Mouse (Mus musculus): Measurements from ENCODE around the gene Acot8. TPM values are rescaled to one million over a fixed set of nuclear protein-coding genes. Genes with fewer than 3 reads are reported as not detected.
"Not testable (repeated sequence)": the region's sequence is repeated elsewhere in the genome, so short reads cannot be mapped to it uniquely, and the experiment has no call there.

Acot8 gene
- polyA plus RNA-seq, 1 experiment from 2014 or later, result 24.1 TPM

DNA sequence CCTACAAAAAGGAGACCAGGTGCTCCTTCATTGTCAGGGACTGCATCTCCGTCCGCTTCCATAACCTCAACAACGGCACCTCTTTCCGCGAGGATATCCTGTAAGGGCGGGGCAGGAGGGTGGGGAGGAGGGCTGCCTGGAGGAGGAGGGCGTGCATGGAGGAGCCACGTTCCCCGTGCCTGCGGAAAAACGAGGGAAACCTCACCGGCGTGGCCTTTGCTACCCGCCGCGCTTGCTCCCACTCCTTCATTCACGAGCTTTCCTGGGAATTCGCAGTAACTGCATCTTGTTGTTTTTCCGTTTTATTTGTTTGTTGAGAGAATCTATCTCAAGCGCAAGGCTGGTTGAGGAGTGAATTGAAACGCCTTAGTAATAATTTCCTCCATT lies 643 bp upstream of the Acot8 start:
- no peaks in the 10 kb centered on the region for H3K27me3 ChIP-seq (replicated peaks)

DNA sequence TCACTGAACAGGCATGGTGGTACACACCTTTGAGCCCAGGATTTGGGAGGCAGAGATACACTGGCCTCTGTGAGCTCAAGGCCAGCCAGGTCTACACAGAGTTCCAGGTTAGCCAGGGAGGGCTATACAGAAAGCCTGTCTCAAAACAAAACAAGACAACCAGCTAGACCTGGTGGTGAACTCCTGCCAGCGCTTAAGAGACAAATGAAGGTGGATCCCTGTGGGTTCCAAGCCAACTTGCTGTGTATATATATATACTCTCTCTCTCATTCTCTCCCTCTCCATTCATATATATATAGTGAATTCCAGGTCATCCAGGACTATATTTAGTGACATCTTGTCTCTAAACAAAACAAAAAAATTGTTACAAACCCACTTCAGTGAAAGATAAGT lies 765 bp downstream of the Acot8 start:
- Histone ChIP-seq H3K27ac (replicated peaks) (peak overlapping the region; percentile 89; the same call in 1 of the 2 replicates), H3K9ac (replicated peaks) (peak overlapping the region; percentile 76), H3K4me3 (replicated peaks) (peak overlapping the region; percentile 96), H3K36me3 (peaks cover 16% of the 10 kb centered on the region), H3K27me3 (replicated peaks) (no peaks in the 10 kb centered on the region), H3K4me2 (peak overlapping the region; percentile 67), H3K4me1 (peaks cover 47% of the 10 kb centered on the region), H3K9me3 (replicated peaks) (no peaks in the 10 kb centered on the region)
- ATAC-seq (ENCODE audit: low FRiP score), result no peak
- WGBS, result 63% methylated on average over 1 of the region's 1 CpGs

More for the DNA sequence above, 643 bp upstream of the Acot8 start:
- WGBS, result under 1% methylated on average over 21 of the region's 21 CpGs
- Histone ChIP-seq H3K4me3 (replicated peaks) (peak overlapping the region; percentile 96), H3K9ac (replicated peaks) (peak overlapping the region; percentile 86), H3K4me1 (peaks cover 47% of the 10 kb centered on the region), H3K9me3 (replicated peaks) (no peaks in the 10 kb centered on the region), H3K27ac (replicated peaks) (peak overlapping the region; percentile 91), H3K4me2 (peak overlapping the region; percentile 82), H3K36me3 (peaks cover 16% of the 10 kb centered on the region)
- peak; percentile 43 for ATAC-seq (ENCODE audit: low FRiP score)

DNA sequence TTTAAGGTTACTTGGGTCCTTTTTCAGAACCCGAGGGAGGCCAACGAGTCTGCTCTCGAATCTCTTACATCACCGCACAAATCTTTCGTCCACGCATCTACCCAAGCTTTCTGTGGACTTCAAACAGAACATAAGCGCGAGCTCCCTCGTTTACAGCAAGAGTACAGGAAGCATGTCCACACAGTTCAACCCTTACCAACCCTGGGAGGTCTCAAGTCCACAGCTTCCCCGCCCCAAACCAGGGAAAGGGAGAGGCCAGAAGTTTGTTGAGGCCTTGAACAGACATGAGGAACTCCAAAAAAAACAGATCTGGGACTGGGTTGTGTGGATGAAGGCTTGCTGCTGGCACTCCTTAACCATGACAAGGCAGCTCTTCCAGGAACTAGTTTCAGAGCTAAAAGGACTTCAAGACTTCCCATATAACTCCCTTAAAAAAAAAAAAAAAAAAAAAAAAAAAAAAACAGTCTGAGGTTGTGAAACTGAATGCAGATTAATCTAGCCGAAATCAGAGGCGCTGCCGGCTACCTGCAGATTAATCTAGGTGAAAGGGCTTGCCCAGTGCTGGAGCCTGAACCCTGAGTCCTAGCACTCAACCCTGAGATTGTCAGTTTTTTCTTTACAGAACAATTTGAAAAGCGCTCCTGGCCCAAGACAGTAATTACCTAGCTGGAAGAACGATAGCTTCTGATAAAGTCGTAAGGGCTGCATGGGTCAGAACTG lies 1.3 kb downstream of the Acot8 start:
- peaks cover 47% of the 10 kb centered on the region for H3K4me1 ChIP-seq
- peak overlapping the region; percentile 96 for H3K4me3 ChIP-seq (replicated peaks)
- H3K36me3 ChIP-seq, result peaks cover 13% of the 10 kb centered on the region; the same call in 1 of the 2 replicates
- peak overlapping the region; percentile 67 for H3K4me2 ChIP-seq
- no peak for ATAC-seq (ENCODE audit: low FRiP score)
- H3K9ac ChIP-seq (replicated peaks), result peak overlapping the region; percentile 76; the same call in 1 of the 2 replicates
- no peaks in the 10 kb centered on the region for H3K27me3 ChIP-seq (replicated peaks)
- no peaks in the 10 kb centered on the region for H3K9me3 ChIP-seq (replicated peaks)
- H3K27ac ChIP-seq (replicated peaks), result no peak overlapping the region
- WGBS, result 95% methylated on average over 16 of the region's 16 CpGs

DNA sequence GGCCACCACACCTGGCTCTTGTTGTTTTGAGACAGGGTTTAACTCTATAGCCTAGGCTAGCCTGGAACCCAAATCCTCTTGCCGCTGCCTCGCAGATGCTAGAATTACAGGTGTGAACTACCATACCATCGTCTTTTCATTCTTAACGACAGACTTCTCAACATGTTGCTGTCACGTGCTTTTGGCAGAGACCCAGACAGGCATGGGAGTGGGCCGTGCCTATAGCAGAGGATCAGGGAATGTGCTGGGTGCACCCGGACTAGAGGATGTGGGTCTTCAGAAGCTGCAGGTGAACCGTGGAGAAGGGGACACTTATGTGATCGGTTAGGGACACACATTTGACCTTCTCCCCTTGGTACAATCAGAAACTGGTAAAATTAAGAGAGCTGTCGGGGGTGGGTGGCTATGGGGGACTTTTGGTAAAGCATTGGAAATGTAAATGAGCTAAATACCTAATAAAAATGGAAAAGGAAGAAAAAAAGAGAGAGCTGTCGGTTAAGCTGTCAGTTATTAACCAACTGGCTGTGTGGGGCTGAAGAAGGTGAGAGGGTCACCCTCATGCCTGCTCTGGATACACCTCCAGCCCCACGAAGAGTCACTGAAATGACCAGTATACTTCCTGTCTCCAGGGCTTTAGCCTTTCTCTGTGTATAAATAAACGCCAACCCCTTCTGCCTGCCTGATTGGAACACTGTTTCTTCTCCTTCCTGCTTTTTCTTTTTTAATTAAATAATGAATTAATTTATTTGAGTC lies 4.3 kb downstream of the Acot8 start:
- Histone ChIP-seq H3K36me3 (peaks cover 38% of the 10 kb centered on the region), H3K27ac (replicated peaks) (no peak overlapping the region), H3K4me1 (peaks cover 23% of the 10 kb centered on the region), H3K9me3 (replicated peaks) (no peaks in the 10 kb centered on the region), H3K4me3 (replicated peaks) (no peak overlapping the region), H3K27me3 (replicated peaks) (no peaks in the 10 kb centered on the region), H3K4me2 (no peak overlapping the region), H3K9ac (replicated peaks) (no peak overlapping the region)
- WGBS, result 95% methylated on average over 13 of the region's 13 CpGs
- ATAC-seq (ENCODE audit: low FRiP score), result no peak

DNA sequence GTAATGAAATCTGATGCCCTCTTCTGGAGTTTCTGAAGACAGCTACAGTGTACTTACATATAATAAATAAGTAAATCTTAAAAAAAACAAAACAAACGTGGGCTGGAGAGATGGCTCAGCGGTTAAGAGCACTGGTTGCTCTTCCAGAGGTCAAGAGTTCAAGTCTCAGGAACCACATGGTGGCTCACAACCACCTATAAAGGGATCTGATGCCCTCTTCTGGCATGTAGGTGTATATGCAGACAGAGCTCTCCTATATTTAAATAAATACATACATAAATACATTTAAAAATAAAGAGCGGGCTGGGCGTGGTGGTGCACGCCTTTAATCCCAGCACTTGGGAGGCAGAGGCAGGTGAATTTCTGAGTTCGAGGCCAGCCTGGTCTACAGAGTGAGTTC lies 6.1 kb downstream of the Acot8 start:
- not testable (repeated sequence) for H3K27me3 ChIP-seq (replicated peaks); H3K4me2 ChIP-seq; H3K27ac ChIP-seq (replicated peaks); H3K4me3 ChIP-seq (replicated peaks); H3K9me3 ChIP-seq (replicated peaks); ATAC-seq (ENCODE audit: low FRiP score); H3K9ac ChIP-seq (replicated peaks)
- Histone ChIP-seq H3K36me3 (peaks cover 44% of the 10 kb centered on the region), H3K4me1 (peaks cover 16% of the 10 kb centered on the region)
- WGBS, result 84% methylated on average over 6 of the region's 6 CpGs

DNA sequence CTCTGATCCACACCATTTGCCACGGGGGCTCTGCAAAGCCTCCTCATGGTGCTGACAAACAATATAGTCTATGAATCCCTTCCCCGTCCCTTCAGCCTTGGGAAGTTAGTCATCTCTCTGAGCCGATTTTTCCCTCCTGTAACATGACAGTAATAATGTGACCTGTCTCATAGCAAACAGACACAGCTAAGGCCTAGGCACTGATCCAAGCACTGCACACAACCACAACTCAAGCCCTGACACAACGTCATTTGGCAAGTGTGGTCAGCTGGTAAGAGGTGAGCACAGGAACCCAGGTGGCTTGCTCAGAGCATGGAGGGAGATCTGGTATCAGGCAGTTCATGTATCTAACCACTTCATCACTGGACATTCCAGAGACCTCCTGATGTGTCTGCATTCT lies 8.8 kb downstream of the Acot8 start:
- Histone ChIP-seq H3K9me3 (replicated peaks) (no peaks in the 10 kb centered on the region), H3K27me3 (replicated peaks) (no peaks in the 10 kb centered on the region), H3K9ac (replicated peaks) (no peak overlapping the region), H3K36me3 (peaks cover 61% of the 10 kb centered on the region), H3K4me1 (no peaks in the 10 kb centered on the region), H3K4me3 (replicated peaks) (no peak overlapping the region), H3K27ac (replicated peaks) (no peak overlapping the region), H3K4me2 (no peak overlapping the region)
- 80% methylated on average over 4 of the region's 4 CpGs for WGBS
- ATAC-seq (ENCODE audit: low FRiP score), result no peak

DNA sequence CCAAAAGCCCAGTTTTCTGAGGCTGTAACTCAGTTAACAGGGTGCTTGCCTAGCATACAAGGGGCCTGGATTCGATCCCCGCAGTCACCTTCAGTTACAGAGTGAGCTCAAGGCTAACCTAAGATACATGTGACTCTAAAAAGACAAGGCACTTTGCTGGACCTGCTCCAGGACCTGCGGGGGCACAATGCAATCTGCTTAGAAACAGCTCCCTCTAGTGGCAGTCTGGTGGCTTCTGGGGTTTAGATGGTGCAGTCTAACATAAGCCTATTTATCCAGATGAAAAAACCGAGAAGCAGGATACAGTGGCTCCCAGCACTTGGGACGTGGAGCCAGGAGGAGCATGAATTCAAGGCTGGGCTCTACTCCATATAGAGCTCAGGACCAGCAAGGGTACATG lies 10.4 kb downstream of the Acot8 start:
- Histone ChIP-seq H3K4me2 (no peak overlapping the region), H3K9me3 (replicated peaks) (no peaks in the 10 kb centered on the region), H3K27me3 (replicated peaks) (no peaks in the 10 kb centered on the region), H3K9ac (replicated peaks) (no peak overlapping the region), H3K4me1 (no peaks in the 10 kb centered on the region), H3K27ac (replicated peaks) (no peak overlapping the region), H3K4me3 (replicated peaks) (no peak overlapping the region), H3K36me3 (peaks cover 58% of the 10 kb centered on the region)
- WGBS, result 32% methylated on average over 5 of the region's 5 CpGs
- ATAC-seq (ENCODE audit: low FRiP score), result no peak

DNA sequence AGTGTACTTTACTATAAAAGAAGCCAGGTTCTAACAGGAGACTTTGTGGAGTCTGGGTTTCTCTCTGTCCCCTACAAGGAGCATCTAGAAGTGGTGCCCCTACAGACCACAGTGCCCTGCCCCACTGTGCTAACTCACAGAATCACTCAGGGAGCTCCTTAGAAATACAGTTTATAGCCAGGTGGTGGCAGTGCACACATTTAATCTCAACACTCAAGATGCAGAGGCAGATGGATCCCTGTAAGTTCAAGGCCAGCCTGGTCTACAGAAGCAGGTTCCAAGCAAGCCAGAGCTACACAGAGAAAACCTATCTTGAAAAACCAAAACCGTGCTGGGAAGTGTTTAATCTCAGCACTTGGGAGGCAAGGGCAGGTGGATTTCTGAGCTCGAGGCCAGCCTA lies 10.9 kb downstream of the Acot8 start:
- 94% methylated on average over 2 of the region's 2 CpGs for whole genome bisulfite sequencing
- Histone ChIP-seq H3K9ac (replicated peaks) (no peak overlapping the region), H3K4me1 (no peaks in the 10 kb centered on the region; the same call in 1 of the 2 replicates), H3K36me3 (peaks cover 62% of the 10 kb centered on the region), H3K27me3 (replicated peaks) (no peaks in the 10 kb centered on the region), H3K4me2 (no peak overlapping the region), H3K4me3 (replicated peaks) (no peak overlapping the region), H3K9me3 (replicated peaks) (no peaks in the 10 kb centered on the region), H3K27ac (replicated peaks) (no peak overlapping the region)
- no peak for ATAC-seq (ENCODE audit: low FRiP score)

- H3K27ac ChIP-seq (replicated peaks), result no peak overlapping the region
- H3K36me3 ChIP-seq, result peaks cover 61% of the 10 kb centered on the region
Measured at GRCm38 (mm10) chr2:164793236-164793635, 11.4 kb downstream of the Acot8 start.

GRCm38 (mm10) chr2:164792400-164793190 lies 12.1 kb downstream of the Acot8 start:
- Histone ChIP-seq H3K36me3 (peaks cover 56% of the 10 kb centered on the region), H3K27me3 (replicated peaks) (no peaks in the 10 kb centered on the region), H3K9me3 (replicated peaks) (no peaks in the 10 kb centered on the region), H3K4me3 (replicated peaks) (no peak overlapping the region), H3K4me2 (no peak overlapping the region), H3K4me1 (peaks cover 10% of the 10 kb centered on the region), H3K27ac (replicated peaks) (no peak overlapping the region), H3K9ac (replicated peaks) (no peak overlapping the region)
- 93% methylated on average over 12 of the region's 12 CpGs for WGBS
- ATAC-seq (ENCODE audit: low FRiP score), result no peak

More at GRCm38 (mm10) chr2:164793236-164793635, 11.4 kb downstream of the Acot8 start:
- H3K4me2 ChIP-seq, result no peak overlapping the region
- no peaks in the 10 kb centered on the region for H3K27me3 ChIP-seq (replicated peaks)
- peaks cover 5% of the 10 kb centered on the region for H3K4me1 ChIP-seq
- 83% methylated on average over 3 of the region's 3 CpGs for WGBS
- ATAC-seq (ENCODE audit: low FRiP score), result no peak
- H3K4me3 ChIP-seq (replicated peaks), result no peak overlapping the region
- no peak overlapping the region for H3K9ac ChIP-seq (replicated peaks)
- no peaks in the 10 kb centered on the region for H3K9me3 ChIP-seq (replicated peaks)

DNA sequence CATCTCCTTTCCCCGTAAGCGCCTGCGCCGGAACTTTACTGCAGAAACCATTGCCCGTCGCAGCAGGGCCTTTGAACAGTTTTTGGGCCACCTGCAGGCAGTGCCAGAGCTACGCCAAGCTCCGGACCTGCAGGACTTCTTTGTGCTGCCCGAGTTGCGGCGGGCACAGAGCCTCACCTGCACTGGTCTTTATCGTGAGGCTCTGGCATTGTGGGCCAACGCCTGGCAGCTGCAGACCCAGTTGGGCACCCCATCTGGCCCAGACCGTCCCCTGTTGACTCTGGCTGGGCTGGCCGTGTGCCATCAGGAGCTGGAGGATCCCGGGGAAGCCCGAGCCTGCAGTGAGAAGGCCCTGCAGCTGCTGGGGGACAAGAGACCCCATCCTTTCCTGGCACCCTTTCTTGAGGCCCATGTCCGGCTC lies 12.8 kb downstream of the Acot8 start:
- Histone ChIP-seq H3K4me2 (no peak overlapping the region), H3K9me3 (replicated peaks) (no peaks in the 10 kb centered on the region), H3K4me3 (replicated peaks) (no peak overlapping the region), H3K36me3 (peaks cover 51% of the 10 kb centered on the region), H3K9ac (replicated peaks) (no peak overlapping the region), H3K27ac (replicated peaks) (no peak overlapping the region), H3K4me1 (peaks cover 17% of the 10 kb centered on the region), H3K27me3 (replicated peaks) (no peaks in the 10 kb centered on the region)
- 87% methylated on average over 18 of the region's 18 CpGs for WGBS
- no peak for ATAC-seq (ENCODE audit: low FRiP score)

Measured in neural tube, embryonic 15.5 days (tissue).